Mouse (Mus musculus): ENCODE measurements around the gene Hectd4. TPM values are rescaled to one million over a fixed set of nuclear protein-coding genes. Genes with fewer than 3 reads are reported as not detected.

The Hectd4 gene
- polyA plus RNA-seq, 1 experiment from 2014 or later, result 17.1 TPM

GRCm38 (mm10) chr5:121239846-121240245 lies 19.8 kb downstream of the Hectd4 start:
- Histone ChIP-seq H3K4me1 (ENCODE audit: control insufficient read depth, insufficient read depth, low read depth, low read length) (no peaks in the 10 kb centered on the region; the same call in 1 of the 2 replicates), H3K4me2 (ENCODE audit: low read length) (no peak overlapping the region), H3K27me3 (replicated peaks; ENCODE audit: control insufficient read depth, insufficient read depth, low read length) (no peaks in the 10 kb centered on the region), H3K9me3 (ENCODE audit: control insufficient read depth, low read length) (no peaks in the 10 kb centered on the region), H3K27ac (ENCODE audit: low read depth, low read length) (no peak overlapping the region), H3K36me3 (ENCODE audit: control insufficient read depth, insufficient read depth, low read length) (no peaks in the 10 kb centered on the region), H3K4me3 (ENCODE audit: low read length) (no peak overlapping the region), H3K9ac (ENCODE audit: low read depth, low read length) (no peak overlapping the region)
- WGBS, result 73% methylated on average over 5 of the region's 5 CpGs
- no peak for ATAC-seq

GRCm38 (mm10) chr5:121241182-121241581 lies 21.2 kb downstream of the Hectd4 start:
- no peak overlapping the region for H3K9ac ChIP-seq (ENCODE audit: low read depth, low read length)
- H3K4me1 ChIP-seq (ENCODE audit: control insufficient read depth, insufficient read depth, low read depth, low read length), result no peaks in the 10 kb centered on the region; the same call in 1 of the 2 replicates
- H3K4me2 ChIP-seq (ENCODE audit: low read length), result no peak overlapping the region
- ATAC-seq, result no peak
- no peaks in the 10 kb centered on the region for H3K9me3 ChIP-seq (ENCODE audit: control insufficient read depth, low read length)
- no peak overlapping the region for H3K4me3 ChIP-seq (ENCODE audit: low read length)
- no peak overlapping the region for H3K27ac ChIP-seq (ENCODE audit: low read depth, low read length)
- no peaks in the 10 kb centered on the region for H3K36me3 ChIP-seq (ENCODE audit: control insufficient read depth, insufficient read depth, low read length)
- no peaks in the 10 kb centered on the region for H3K27me3 ChIP-seq (replicated peaks; ENCODE audit: control insufficient read depth, insufficient read depth, low read length)

GRCm38 (mm10) chr5:121242261-121242660 lies 22.2 kb downstream of the Hectd4 start:
- no peak for ATAC-seq
- H3K9ac ChIP-seq (ENCODE audit: low read depth, low read length), result no peak overlapping the region
- H3K4me2 ChIP-seq (ENCODE audit: low read length), result no peak overlapping the region
- H3K4me1 ChIP-seq (ENCODE audit: control insufficient read depth, insufficient read depth, low read depth, low read length), result no peaks in the 10 kb centered on the region; the same call in 1 of the 2 replicates
- 50% methylated on average over 1 of the region's 1 CpGs for WGBS
- H3K27me3 ChIP-seq (replicated peaks; ENCODE audit: control insufficient read depth, insufficient read depth, low read length), result no peaks in the 10 kb centered on the region
- H3K9me3 ChIP-seq (ENCODE audit: control insufficient read depth, low read length), result no peaks in the 10 kb centered on the region
- no peak overlapping the region for H3K4me3 ChIP-seq (ENCODE audit: low read length)
- H3K36me3 ChIP-seq (ENCODE audit: control insufficient read depth, insufficient read depth, low read length), result no peaks in the 10 kb centered on the region
- H3K27ac ChIP-seq (ENCODE audit: low read depth, low read length), result no peak overlapping the region

GRCm38 (mm10) chr5:121242701-121243100 lies 22.7 kb downstream of the Hectd4 start:
- WGBS, result 100% methylated on average over 1 of the region's 1 CpGs
- no peaks in the 10 kb centered on the region for H3K36me3 ChIP-seq (ENCODE audit: control insufficient read depth, insufficient read depth, low read length)
- H3K27ac ChIP-seq (ENCODE audit: low read depth, low read length), result no peak overlapping the region
- H3K27me3 ChIP-seq (replicated peaks; ENCODE audit: control insufficient read depth, insufficient read depth, low read length), result no peaks in the 10 kb centered on the region
- no peak overlapping the region for H3K4me2 ChIP-seq (ENCODE audit: low read length)
- no peaks in the 10 kb centered on the region; the same call in 1 of the 2 replicates for H3K4me1 ChIP-seq (ENCODE audit: control insufficient read depth, insufficient read depth, low read depth, low read length)
- no peaks in the 10 kb centered on the region for H3K9me3 ChIP-seq (ENCODE audit: control insufficient read depth, low read length)
- H3K9ac ChIP-seq (ENCODE audit: low read depth, low read length), result no peak overlapping the region
- ATAC-seq, result no peak
- H3K4me3 ChIP-seq (ENCODE audit: low read length), result no peak overlapping the region

GRCm38 (mm10) chr5:121243676-121244364 lies 23.8 kb downstream of the Hectd4 start:
- no peaks in the 10 kb centered on the region; the same call in 1 of the 2 replicates for H3K4me1 ChIP-seq (ENCODE audit: control insufficient read depth, insufficient read depth, low read depth, low read length)
- H3K4me2 ChIP-seq (ENCODE audit: low read length), result no peak overlapping the region
- no peak overlapping the region for H3K27ac ChIP-seq (ENCODE audit: low read depth, low read length)
- H3K27me3 ChIP-seq (replicated peaks; ENCODE audit: control insufficient read depth, insufficient read depth, low read length), result no peaks in the 10 kb centered on the region
- WGBS, result 80% methylated on average over 1 of the region's 1 CpGs
- no peaks in the 10 kb centered on the region for H3K9me3 ChIP-seq (ENCODE audit: control insufficient read depth, low read length)
- no peak overlapping the region for H3K4me3 ChIP-seq (ENCODE audit: low read length)
- no peak overlapping the region for H3K9ac ChIP-seq (ENCODE audit: low read depth, low read length)
- H3K36me3 ChIP-seq (ENCODE audit: control insufficient read depth, insufficient read depth, low read length), result no peaks in the 10 kb centered on the region
- no peak for ATAC-seq

GRCm38 (mm10) chr5:121244365-121244731 lies 24.3 kb downstream of the Hectd4 start:
- Histone ChIP-seq H3K27ac (ENCODE audit: low read depth, low read length) (no peak overlapping the region), H3K4me2 (ENCODE audit: low read length) (no peak overlapping the region), H3K4me3 (ENCODE audit: low read length) (no peak overlapping the region), H3K27me3 (replicated peaks; ENCODE audit: control insufficient read depth, insufficient read depth, low read length) (no peaks in the 10 kb centered on the region), H3K36me3 (ENCODE audit: control insufficient read depth, insufficient read depth, low read length) (no peaks in the 10 kb centered on the region), H3K4me1 (ENCODE audit: control insufficient read depth, insufficient read depth, low read depth, low read length) (no peaks in the 10 kb centered on the region; the same call in 1 of the 2 replicates), H3K9me3 (ENCODE audit: control insufficient read depth, low read length) (no peaks in the 10 kb centered on the region), H3K9ac (ENCODE audit: low read depth, low read length) (no peak overlapping the region)
- 90% methylated on average over 5 of the region's 5 CpGs for WGBS
- ATAC-seq, result no peak

GRCm38 (mm10) chr5:121245201-121245600 lies 25.2 kb downstream of the Hectd4 start:
- Histone ChIP-seq H3K4me3 (ENCODE audit: low read length) (no peak overlapping the region), H3K9me3 (ENCODE audit: control insufficient read depth, low read length) (no peaks in the 10 kb centered on the region), H3K27ac (ENCODE audit: low read depth, low read length) (no peak overlapping the region), H3K9ac (ENCODE audit: low read depth, low read length) (no peak overlapping the region), H3K36me3 (ENCODE audit: control insufficient read depth, insufficient read depth, low read length) (no peaks in the 10 kb centered on the region), H3K4me2 (ENCODE audit: low read length) (no peak overlapping the region), H3K4me1 (ENCODE audit: control insufficient read depth, insufficient read depth, low read depth, low read length) (no peaks in the 10 kb centered on the region), H3K27me3 (replicated peaks; ENCODE audit: control insufficient read depth, insufficient read depth, low read length) (no peaks in the 10 kb centered on the region)
- 88% methylated on average over 7 of the region's 7 CpGs for WGBS
- no peak for ATAC-seq

- H3K9ac ChIP-seq (ENCODE audit: low read depth, low read length), result no peak overlapping the region
- no peak overlapping the region for H3K4me2 ChIP-seq (ENCODE audit: low read length)
- WGBS, result 75% methylated on average over 3 of the region's 3 CpGs
Observed at GRCm38 (mm10) chr5:121248766-121249394, 28.9 kb downstream of the Hectd4 start.

GRCm38 (mm10) chr5:121249693-121250092 lies 29.7 kb downstream of the Hectd4 start:
- H3K36me3 ChIP-seq (ENCODE audit: control insufficient read depth, insufficient read depth, low read length), result no peaks in the 10 kb centered on the region
- no peak overlapping the region for H3K27ac ChIP-seq (ENCODE audit: low read depth, low read length)
- no peaks in the 10 kb centered on the region for H3K4me1 ChIP-seq (ENCODE audit: control insufficient read depth, insufficient read depth, low read depth, low read length)
- no peaks in the 10 kb centered on the region for H3K9me3 ChIP-seq (ENCODE audit: control insufficient read depth, low read length)
- no peak overlapping the region for H3K4me3 ChIP-seq (ENCODE audit: low read length)
- 94% methylated on average over 3 of the region's 3 CpGs for WGBS
- no peak for ATAC-seq
- no peak overlapping the region for H3K9ac ChIP-seq (ENCODE audit: low read depth, low read length)
- no peak overlapping the region for H3K4me2 ChIP-seq (ENCODE audit: low read length)
- H3K27me3 ChIP-seq (replicated peaks; ENCODE audit: control insufficient read depth, insufficient read depth, low read length), result no peaks in the 10 kb centered on the region

More at GRCm38 (mm10) chr5:121248766-121249394, 28.9 kb downstream of the Hectd4 start:
- no peak overlapping the region for H3K4me3 ChIP-seq (ENCODE audit: low read length)
- no peak overlapping the region for H3K27ac ChIP-seq (ENCODE audit: low read depth, low read length)
- H3K9me3 ChIP-seq (ENCODE audit: control insufficient read depth, low read length), result no peaks in the 10 kb centered on the region
- H3K27me3 ChIP-seq (replicated peaks; ENCODE audit: control insufficient read depth, insufficient read depth, low read length), result no peaks in the 10 kb centered on the region
- ATAC-seq, result no peak
- H3K4me1 ChIP-seq (ENCODE audit: control insufficient read depth, insufficient read depth, low read depth, low read length), result no peaks in the 10 kb centered on the region
- no peaks in the 10 kb centered on the region for H3K36me3 ChIP-seq (ENCODE audit: control insufficient read depth, insufficient read depth, low read length)

Measured in hindbrain, embryonic 16.5 days (tissue).